Mouse (Mus musculus) kidney, postnatal 14 days (tissue): ENCODE results near the gene B3gnt8.

Source experiments
- DNase-seq: peaks from one replicate; pipeline ENCODE4 v3.0.0; 2022; ENCODE audit warnings: mixed read lengths

B3gnt8 gene

DNA sequence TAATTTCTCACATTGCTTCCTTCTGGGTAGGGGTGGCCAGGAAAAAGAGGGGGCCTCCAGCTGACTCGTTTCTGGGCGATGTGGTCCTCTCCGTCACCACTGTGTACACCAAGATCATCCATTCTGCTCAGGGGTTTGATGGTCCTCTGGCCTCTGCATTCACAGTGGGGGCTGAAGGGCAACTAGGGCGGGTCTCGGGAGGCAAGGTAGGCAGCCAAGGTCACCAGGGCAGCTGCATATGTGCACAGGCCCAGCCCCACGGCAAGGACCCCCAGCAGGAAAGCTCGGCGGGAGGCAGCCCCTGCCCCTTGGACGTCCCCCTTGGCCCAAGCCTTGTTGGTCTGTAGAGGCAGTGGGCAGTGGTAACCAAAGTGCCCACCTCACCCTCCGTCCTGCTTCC, 42.7 kb downstream of the B3gnt8 start:
- no peak for DNase-seq

GRCm38 (mm10) chr7:25669631-25670030, 43.2 kb downstream of the B3gnt8 start:
- DNase-seq: no peak

- no peak for DNase-seq
Observed at GRCm38 (mm10) chr7:25670096-25670495, 43.6 kb downstream of the B3gnt8 start.

DNA sequence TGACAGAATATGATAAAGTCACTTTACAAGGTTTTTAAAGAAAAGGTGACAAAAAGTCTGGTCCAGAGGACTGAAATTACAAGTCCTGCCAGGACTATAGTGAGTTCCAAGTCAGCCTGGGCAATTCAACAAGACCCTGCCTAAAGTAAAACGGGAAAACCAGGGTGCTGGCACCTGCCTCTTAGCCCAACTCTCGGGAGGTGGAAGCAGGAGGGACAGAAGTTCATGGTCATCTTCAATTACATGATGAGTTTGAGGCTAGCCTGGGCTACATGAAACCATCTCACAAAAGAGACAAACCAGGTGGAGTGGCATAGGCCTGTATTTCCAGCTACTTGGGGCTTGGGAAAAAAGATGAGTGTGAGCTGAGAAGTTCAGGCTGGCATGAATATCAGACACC, 45.2 kb downstream of the B3gnt8 start:
- DNase-seq: no peak

DNA sequence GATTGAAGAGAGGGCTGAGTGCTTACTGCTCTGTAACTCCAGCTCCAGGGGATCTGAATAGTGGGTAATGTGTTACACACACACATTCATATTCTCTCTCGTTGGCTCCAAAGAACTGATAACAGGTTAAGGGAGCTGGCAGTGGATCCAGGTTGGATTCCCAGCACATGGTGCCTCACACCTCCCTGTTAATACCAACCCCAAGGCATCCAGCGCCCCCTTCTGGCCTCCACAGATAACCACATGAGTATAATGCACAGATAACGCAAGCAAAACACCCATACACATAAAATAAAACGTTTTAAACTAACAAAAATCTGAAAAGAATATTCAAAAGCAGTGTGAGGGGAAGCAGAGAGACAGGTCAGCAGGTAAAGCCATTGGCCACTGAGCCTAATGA, 46.0 kb downstream of the B3gnt8 start:
- DNase-seq: no peak

DNA sequence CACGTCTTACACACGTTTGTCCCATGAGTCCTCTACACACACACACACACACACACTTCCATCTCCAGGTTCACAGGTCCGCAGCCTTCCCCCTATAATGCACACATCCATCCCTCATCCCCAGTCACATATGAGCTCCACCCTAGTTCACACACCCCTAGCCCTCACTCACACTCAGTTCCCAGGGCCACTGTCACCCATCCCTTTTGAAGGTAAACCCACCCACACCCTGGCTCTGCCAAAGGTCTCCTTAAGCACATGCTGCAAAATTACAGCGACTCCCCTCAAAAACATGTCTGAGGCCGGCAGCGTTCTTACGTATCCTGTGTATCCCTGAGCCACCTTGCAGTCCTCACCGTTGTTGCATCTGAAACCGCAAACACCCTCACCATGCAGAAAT, 47.8 kb downstream of the B3gnt8 start:
- no peak for DNase-seq

GRCm38 (mm10) chr7:25674719-25675300, 48.4 kb downstream of the B3gnt8 start, which contains the start of gene Tmem91:
Gene Tmem91 (minus strand): TSS chr7:25675166.
- DNase-seq: no peak

DNA sequence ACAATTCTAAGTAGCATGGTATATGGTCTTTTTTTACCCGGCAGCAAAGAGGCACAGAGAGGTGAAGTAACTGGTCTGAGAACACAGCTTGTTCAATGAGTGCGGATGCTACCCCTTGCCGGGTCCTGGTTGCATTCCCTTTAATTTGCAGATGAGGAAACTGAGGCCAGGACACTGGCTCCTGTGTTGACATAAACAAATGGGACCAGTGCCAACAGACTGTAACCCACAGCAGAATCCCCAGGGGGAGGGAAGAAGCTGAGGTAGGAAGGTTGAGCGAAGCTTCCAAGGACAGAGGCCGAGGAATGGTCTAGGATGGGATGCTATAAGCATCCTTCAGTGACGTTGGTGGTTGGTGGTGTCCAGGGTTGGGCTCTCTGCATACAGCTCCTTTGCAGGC, 49.0 kb downstream of the B3gnt8 start:
- DNase-seq: no peak

DNA sequence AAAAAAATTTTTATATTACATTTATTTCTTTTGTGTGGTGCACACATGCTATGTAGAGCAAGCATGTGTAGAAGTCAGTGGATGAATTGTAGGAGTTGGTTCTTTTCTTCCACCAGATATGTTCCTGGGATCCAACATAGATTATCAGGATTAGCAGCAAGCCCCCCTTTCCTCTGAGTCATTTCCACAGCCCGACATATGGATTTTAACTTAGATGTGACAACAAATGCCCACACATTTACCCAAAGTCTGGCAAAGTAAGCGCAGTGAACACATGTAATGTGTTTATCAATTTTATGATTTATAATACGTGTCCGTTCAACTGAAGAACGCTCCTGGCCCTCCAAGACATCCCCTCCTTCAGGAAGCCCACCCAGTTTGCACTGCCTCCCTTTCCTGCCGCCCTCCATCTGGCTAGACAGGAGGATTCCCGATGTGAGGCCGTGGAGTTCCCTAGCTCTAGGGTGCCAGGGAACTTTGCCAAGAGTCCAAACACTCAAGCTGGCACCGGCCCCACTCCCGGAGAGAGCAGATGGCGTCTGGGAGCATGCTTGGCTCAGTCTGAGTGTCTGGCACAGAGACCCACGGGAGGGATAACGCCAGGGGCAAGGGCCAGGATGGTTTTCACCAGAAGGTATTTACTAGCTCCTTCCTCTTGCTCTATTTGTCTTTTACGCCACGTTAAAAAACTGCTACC, 49.8 kb downstream of the B3gnt8 start:
- peak; percentile 88 for DNase-seq

DNA sequence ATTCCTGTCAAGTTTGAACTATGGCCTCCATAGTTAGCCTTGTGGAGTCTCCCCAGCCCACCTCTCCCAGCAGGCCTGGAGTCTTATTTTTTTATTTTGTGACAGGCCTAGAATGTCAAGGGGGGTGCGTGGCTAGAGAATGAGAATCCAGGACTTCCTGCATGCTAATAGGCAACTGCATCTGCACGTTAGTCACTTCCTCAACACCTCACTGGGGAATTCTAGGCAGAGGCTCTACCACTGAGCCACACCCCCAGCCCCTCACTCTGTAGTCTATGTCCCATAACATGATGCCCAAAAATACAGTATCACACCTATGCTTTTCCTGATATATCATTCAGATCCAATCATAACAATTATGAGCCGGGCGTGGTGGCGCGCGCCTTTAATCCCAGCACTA, 50.6 kb downstream of the B3gnt8 start:
- DNase-seq: no peak

- DNase-seq: no peak
Observed at GRCm38 (mm10) chr7:25679971-25680370, 53.5 kb downstream of the B3gnt8 start.

DNA sequence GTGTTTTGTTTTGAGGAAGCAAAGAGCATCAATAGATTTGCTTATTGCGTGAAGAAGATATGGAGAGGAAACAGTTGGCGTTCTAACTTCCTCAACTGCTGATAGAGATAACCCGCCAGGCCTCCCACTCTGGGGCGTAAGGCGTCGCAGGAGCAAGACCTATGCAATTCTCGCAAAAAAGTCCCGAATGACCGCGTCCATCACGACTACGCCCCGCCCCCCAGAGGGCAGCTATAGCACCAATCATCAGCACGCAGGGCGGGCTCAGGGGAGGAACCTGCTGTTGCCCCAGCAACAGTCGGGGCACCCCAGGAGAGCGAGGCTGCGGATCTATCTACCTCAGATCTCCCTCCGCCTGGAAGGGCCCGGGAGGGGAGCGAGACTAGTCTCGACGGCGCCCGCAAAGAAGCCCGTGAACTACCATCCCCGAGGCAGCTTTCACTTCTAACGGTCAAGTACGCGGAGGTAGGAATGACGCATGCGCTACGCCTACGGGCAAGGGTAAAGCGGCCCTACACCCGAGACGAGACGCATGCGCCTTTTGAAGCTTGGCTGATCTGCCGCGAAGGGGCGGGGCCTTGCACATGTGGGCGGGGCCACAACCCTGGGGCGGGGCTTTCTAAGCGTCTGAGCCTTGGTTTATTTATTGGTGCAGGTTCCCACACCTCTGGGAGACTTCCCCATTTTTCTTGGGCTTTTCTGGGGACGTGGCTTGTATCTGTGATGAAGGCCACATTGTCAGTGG, 54.2 kb downstream of the B3gnt8 start, which contains the start of gene B9d2:
TSS of gene B9d2 (plus strand) at position 267 of the 745 bp plus-strand sequence.
- DNase-seq: peak; percentile 97

DNA sequence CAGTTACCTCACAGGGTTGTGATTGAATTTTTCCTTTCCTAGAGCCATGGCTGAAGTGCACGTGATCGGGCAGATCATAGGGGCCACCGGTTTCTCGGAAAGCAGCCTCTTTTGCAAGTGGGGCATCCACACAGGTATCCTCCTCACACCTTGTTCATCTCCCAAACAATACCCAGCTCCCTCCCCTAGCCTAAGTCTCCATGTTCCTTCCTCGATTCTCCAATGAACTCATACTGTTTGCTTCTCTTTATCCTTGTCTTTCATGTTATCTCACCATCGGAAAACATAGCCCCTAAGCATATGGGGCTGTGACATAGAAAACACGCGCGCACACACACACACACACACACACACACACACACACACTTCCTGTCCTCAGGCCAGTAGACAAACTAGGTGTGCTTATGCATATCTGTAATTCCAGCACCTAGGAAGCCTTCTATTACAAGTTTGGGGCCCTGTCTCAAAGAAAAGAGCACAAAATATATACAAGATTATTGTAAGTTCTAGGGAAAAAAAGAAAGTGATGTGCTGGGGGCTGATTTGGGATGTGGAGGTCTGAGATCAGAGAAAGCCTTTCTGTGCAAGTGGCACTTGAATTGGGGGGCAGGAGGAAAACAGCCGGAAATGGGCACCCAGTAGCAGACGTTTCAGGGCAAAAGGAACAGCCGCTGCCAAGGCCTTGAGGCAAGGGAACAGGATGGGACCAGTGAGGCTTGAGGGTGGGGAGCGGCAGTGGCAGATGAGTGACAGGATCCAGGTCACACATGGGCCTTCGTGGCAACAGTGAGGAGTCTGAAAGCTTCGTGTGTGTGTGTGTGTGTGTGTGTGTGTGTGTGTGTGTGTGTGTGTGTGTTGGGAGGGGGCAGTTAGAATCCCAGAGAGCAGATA, 55.1 kb downstream of the B3gnt8 start:
- no peak for DNase-seq

GRCm38 (mm10) chr7:25683474-25684180, 57.2 kb downstream of the B3gnt8 start:
- peak; percentile 54 for DNase-seq

DNA sequence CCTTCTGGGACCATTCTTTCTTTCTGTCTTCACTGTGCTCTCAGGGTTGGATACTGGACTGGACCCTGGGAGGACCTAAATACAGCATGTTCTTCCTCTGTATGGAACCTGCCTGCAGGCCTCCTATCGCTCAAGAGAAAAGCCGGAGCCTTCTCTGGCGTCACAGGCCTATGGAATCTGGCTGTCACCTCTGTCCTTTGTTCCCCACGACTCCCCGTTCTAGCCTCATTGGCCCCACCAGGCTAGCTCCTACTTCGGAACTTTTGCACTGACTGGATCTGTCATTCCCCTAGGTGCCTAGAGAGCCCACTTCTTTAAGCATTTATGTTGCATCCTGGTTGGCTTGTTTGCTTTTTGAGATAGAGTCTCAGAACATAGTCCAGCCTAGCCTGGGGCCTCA, 58.2 kb downstream of the B3gnt8 start:
- DNase-seq: no peak
